Mouse (Mus musculus): ENCODE measurements at regions not wholly inside any gene's neighbourhood (a gene's known extent, or its start where the extent isn't known, plus 50 kb on each side); places are given as distances from the start of the nearest gene placed in this dataset.

- H3K4me3 ChIP-seq, result peak overlapping the region; percentile 27; the same call in 1 of the 2 replicates
- peak overlapping the region; percentile 82 for H3K27ac ChIP-seq
- peaks cover 92% of the 10 kb centered on the region for H3K27me3 ChIP-seq (ENCODE audit: poor library complexity, severe bottlenecking)
- DNase-seq (ENCODE audit: extremely low spot score, low spot score), result peak; percentile 57
- no peaks in the 10 kb centered on the region for H3K9me3 ChIP-seq
- H3K36me3 ChIP-seq (replicated peaks), result no peaks in the 10 kb centered on the region
- 14% methylated on average over 6 of the region's 6 CpGs for WGBS
- peaks cover 32% of the 10 kb centered on the region for H3K4me1 ChIP-seq
These were observed 416.3 kb downstream of the Nr2f2 start for GRCm38 (mm10) chr7:69950221-69950670.

GRCm38 (mm10) chr7:69949647-69950121 lies 416.9 kb downstream of the Nr2f2 start:
- Histone ChIP-seq H3K9me3 (no peaks in the 10 kb centered on the region), H3K27ac (peak overlapping the region; percentile 82), H3K27me3 (ENCODE audit: poor library complexity, severe bottlenecking) (peaks cover 92% of the 10 kb centered on the region), H3K4me3 (peak overlapping the region; percentile 27), H3K4me1 (peaks cover 32% of the 10 kb centered on the region), H3K36me3 (replicated peaks) (no peaks in the 10 kb centered on the region)
- DNase-seq (ENCODE audit: extremely low spot score, low spot score), result peak; percentile 55
- WGBS, result 27% methylated on average over 10 of the region's 10 CpGs

- H3K4me1 ChIP-seq, result peaks cover 29% of the 10 kb centered on the region
- H3K36me3 ChIP-seq (replicated peaks), result no peaks in the 10 kb centered on the region
- WGBS, result 91% methylated on average over 3 of the region's 3 CpGs
- no peak overlapping the region for H3K27ac ChIP-seq
- no peak for DNase-seq (ENCODE audit: extremely low spot score, low spot score)
- peaks cover 92% of the 10 kb centered on the region for H3K27me3 ChIP-seq (ENCODE audit: poor library complexity, severe bottlenecking)
- no peaks in the 10 kb centered on the region for H3K9me3 ChIP-seq
- no peak overlapping the region for H3K4me3 ChIP-seq
These were observed 420.1 kb downstream of the Nr2f2 start for GRCm38 (mm10) chr7:69946396-69946795.

GRCm38 (mm10) chr7:69941881-69942280 lies 424.7 kb downstream of the Nr2f2 start:
- Histone ChIP-seq H3K27ac (no peak overlapping the region), H3K9me3 (no peaks in the 10 kb centered on the region), H3K4me1 (no peaks in the 10 kb centered on the region), H3K27me3 (ENCODE audit: poor library complexity, severe bottlenecking) (peaks cover 80% of the 10 kb centered on the region), H3K36me3 (replicated peaks) (no peaks in the 10 kb centered on the region), H3K4me3 (no peak overlapping the region)
- WGBS, result 94% methylated on average over 6 of the region's 6 CpGs
- DNase-seq (ENCODE audit: extremely low spot score, low spot score), result no peak

GRCm38 (mm10) chr7:69925261-69925660 lies 441.3 kb downstream of the Nr2f2 start:
- no peaks in the 10 kb centered on the region for H3K9me3 ChIP-seq
- peaks cover 9% of the 10 kb centered on the region for H3K4me1 ChIP-seq
- no peaks in the 10 kb centered on the region for H3K36me3 ChIP-seq (replicated peaks)
- 93% methylated on average over 5 of the region's 5 CpGs for WGBS
- no peak overlapping the region for H3K4me3 ChIP-seq
- 0 out of 2 replicates have a peak, but pooled peaks cover 6% of the 10 kb centered on the region for H3K27me3 ChIP-seq (ENCODE audit: poor library complexity, severe bottlenecking)
- DNase-seq (ENCODE audit: extremely low spot score, low spot score), result no peak
- H3K27ac ChIP-seq, result no peak overlapping the region

- H3K4me1 ChIP-seq, result peaks cover 6% of the 10 kb centered on the region
- no peak overlapping the region for H3K4me3 ChIP-seq
- H3K27me3 ChIP-seq (ENCODE audit: poor library complexity, severe bottlenecking), result 0 out of 2 replicates have a peak, but pooled peaks cover under 1% of the 10 kb centered on the region
- DNase-seq (ENCODE audit: extremely low spot score, low spot score), result no peak
- no peaks in the 10 kb centered on the region for H3K9me3 ChIP-seq
- no peaks in the 10 kb centered on the region for H3K36me3 ChIP-seq (replicated peaks)
- H3K27ac ChIP-seq, result no peak overlapping the region
These were observed 442.0 kb downstream of the Nr2f2 start for GRCm38 (mm10) chr7:69924551-69924950.

- DNase-seq (ENCODE audit: extremely low spot score, low spot score), result no peak
- Histone ChIP-seq H3K36me3 (replicated peaks) (no peaks in the 10 kb centered on the region), H3K9me3 (no peaks in the 10 kb centered on the region), H3K4me1 (no peaks in the 10 kb centered on the region), H3K4me3 (no peak overlapping the region), H3K27ac (no peak overlapping the region), H3K27me3 (ENCODE audit: poor library complexity, severe bottlenecking) (no peaks in the 10 kb centered on the region)
- 85% methylated on average over 4 of the region's 4 CpGs for WGBS
These were observed 454.8 kb downstream of the Nr2f2 start for GRCm38 (mm10) chr7:69911760-69912159.

- peaks cover 31% of the 10 kb centered on the region for H3K4me1 ChIP-seq
- 77% methylated on average over 9 of the region's 9 CpGs for WGBS
- H3K27me3 ChIP-seq (ENCODE audit: poor library complexity, severe bottlenecking), result 0 out of 2 replicates have a peak, but pooled peaks cover 6% of the 10 kb centered on the region
- DNase-seq (ENCODE audit: extremely low spot score, low spot score), result no peak
- H3K4me3 ChIP-seq, result no peak overlapping the region
- H3K36me3 ChIP-seq (replicated peaks), result no peaks in the 10 kb centered on the region
- H3K9me3 ChIP-seq, result no peaks in the 10 kb centered on the region
- H3K27ac ChIP-seq, result no peak overlapping the region
These were observed 476.0 kb downstream of the Nr2f2 start for GRCm38 (mm10) chr7:69890503-69891061.

- WGBS, result 89% methylated on average over 7 of the region's 7 CpGs
- Histone ChIP-seq H3K9me3 (no peaks in the 10 kb centered on the region), H3K27me3 (ENCODE audit: poor library complexity, severe bottlenecking) (0 out of 2 replicates have a peak, but pooled peaks cover 6% of the 10 kb centered on the region), H3K4me1 (peaks cover 23% of the 10 kb centered on the region), H3K36me3 (replicated peaks) (no peaks in the 10 kb centered on the region), H3K27ac (no peak overlapping the region), H3K4me3 (no peak overlapping the region)
- no peak for DNase-seq (ENCODE audit: extremely low spot score, low spot score)
These were observed 478.3 kb downstream of the Nr2f2 start for GRCm38 (mm10) chr7:69888251-69888650.

GRCm38 (mm10) chr7:69877031-69877430 lies 489.5 kb downstream of the Nr2f2 start:
- DNase-seq (ENCODE audit: extremely low spot score, low spot score), result no peak
- no peaks in the 10 kb centered on the region for H3K27me3 ChIP-seq (ENCODE audit: poor library complexity, severe bottlenecking)
- no peaks in the 10 kb centered on the region for H3K4me1 ChIP-seq
- no peak overlapping the region for H3K27ac ChIP-seq
- no peaks in the 10 kb centered on the region for H3K36me3 ChIP-seq (replicated peaks)
- peaks cover 6% of the 10 kb centered on the region; the same call in 1 of the 2 replicates for H3K9me3 ChIP-seq
- H3K4me3 ChIP-seq, result no peak overlapping the region

- 89% methylated on average over 3 of the region's 3 CpGs for whole genome bisulfite sequencing
- Histone ChIP-seq H3K4me1 (no peaks in the 10 kb centered on the region), H3K9me3 (no peaks in the 10 kb centered on the region), H3K36me3 (replicated peaks) (no peaks in the 10 kb centered on the region), H3K27ac (no peak overlapping the region), H3K4me3 (no peak overlapping the region), H3K27me3 (ENCODE audit: poor library complexity, severe bottlenecking) (no peaks in the 10 kb centered on the region)
- DNase-seq (ENCODE audit: extremely low spot score, low spot score), result no peak
These were observed 500.7 kb downstream of the Nr2f2 start for GRCm38 (mm10) chr7:69865801-69866200.

GRCm38 (mm10) chr7:69844631-69845324 lies 521.8 kb downstream of the Nr2f2 start:
- H3K27me3 ChIP-seq (ENCODE audit: poor library complexity, severe bottlenecking), result no peaks in the 10 kb centered on the region
- H3K27ac ChIP-seq, result no peak overlapping the region
- no peak overlapping the region for H3K4me3 ChIP-seq
- no peaks in the 10 kb centered on the region for H3K4me1 ChIP-seq
- 83% methylated on average over 19 of the region's 19 CpGs for whole genome bisulfite sequencing
- no peaks in the 10 kb centered on the region for H3K9me3 ChIP-seq
- no peaks in the 10 kb centered on the region for H3K36me3 ChIP-seq (replicated peaks)
- no peak for DNase-seq (ENCODE audit: extremely low spot score, low spot score)

GRCm38 (mm10) chr7:69837379-69837778 lies 529.2 kb downstream of the Nr2f2 start:
- WGBS, result 87% methylated on average over 5 of the region's 5 CpGs

More at GRCm38 (mm10) chr7:69837379-69837778, 529.2 kb downstream of the Nr2f2 start:
- Histone ChIP-seq H3K4me1 (peaks cover 17% of the 10 kb centered on the region), H3K36me3 (replicated peaks) (no peaks in the 10 kb centered on the region), H3K27ac (no peak overlapping the region), H3K27me3 (ENCODE audit: poor library complexity, severe bottlenecking) (no peaks in the 10 kb centered on the region), H3K4me3 (no peak overlapping the region), H3K9me3 (no peaks in the 10 kb centered on the region)
- DNase-seq (ENCODE audit: extremely low spot score, low spot score), result no peak

All from forebrain, embryonic 10.5 days (tissue).